10 mouse cellular contexts compared by ENCODE assay signal in genomic region chr9:31290201-31290862, GRCm38 (mm10). TPM values are rescaled to one million over a fixed set of nuclear protein-coding genes. Genes with fewer than 3 reads are reported as not detected.
DNase-seq lines count a peak whose midpoint lies in the region; ATAC-seq lines count a peak whose summit lies in the region.
"Had no signal": no experiment of that assay in that cellular context is flagged by ENCODE, and none has a peak within 500 bp of the region (broad histone marks: within the 10 kb centered on the region; RNA-seq: fewer than 3 reads in every experiment).

No protein-coding gene starts in this region.

- no peak overlapping the region for H3K4me3 ChIP-seq in midbrain, embryonic 11.5 days (ENCODE audit: low read depth, low read length)
- H3K4me3 ChIP-seq: embryonic facial prominence, embryonic 12.5 days had no signal

- H3K27ac ChIP-seq in midbrain, embryonic 11.5 days (ENCODE audit: low read depth, low read length) = no peak overlapping the region
- H3K27ac ChIP-seq: embryonic facial prominence, embryonic 12.5 days; liver, embryonic 14.5 days had no signal

- no peaks in the 10 kb centered on the region for H3K9me3 ChIP-seq in midbrain, embryonic 11.5 days (ENCODE audit: control insufficient read depth, low read length)
- H3K9me3 ChIP-seq: embryonic facial prominence, embryonic 12.5 days had no signal

- no peaks in the 10 kb centered on the region for H3K36me3 ChIP-seq in midbrain, embryonic 11.5 days (ENCODE audit: control insufficient read depth, insufficient read depth, low read length)
- H3K36me3 ChIP-seq: embryonic facial prominence, embryonic 12.5 days had no signal

- ATAC-seq in granulocyte monocyte progenitor cell, adult 5-6 weeks (replicated peaks; ENCODE audit: poor library complexity, severe bottlenecking) = peak; percentile 97
- peak; percentile 61 for ATAC-seq in monocyte, adult 5-6 weeks (replicated peaks; ENCODE audit: insufficient number of reproducible peaks, low FRiP score, low TSS enrichment, poor library complexity, severe bottlenecking)
- no peak for ATAC-seq in midbrain, embryonic 11.5 days (ENCODE audit: low FRiP score)

- intact Hi-C loops in heart, postnatal 14 days (cut with DNase I) = no loop called here

- no peaks in the 10 kb centered on the region for H3K4me1 ChIP-seq in midbrain, embryonic 11.5 days (ENCODE audit: control insufficient read depth, insufficient read depth, low read length)
- H3K4me1 ChIP-seq: embryonic facial prominence, embryonic 12.5 days had no signal

- WGBS in midbrain, embryonic 11.5 days = 89% methylated on average over 14 of the region's 14 CpGs

- no peaks in the 10 kb centered on the region for H3K27me3 ChIP-seq in midbrain, embryonic 11.5 days (ENCODE audit: control insufficient read depth, insufficient read depth, low read length)
- H3K27me3 ChIP-seq: embryonic facial prominence, embryonic 12.5 days had no signal

- H3K4me2 ChIP-seq in midbrain, embryonic 11.5 days = no peak overlapping the region
- H3K4me2 ChIP-seq: embryonic facial prominence, embryonic 12.5 days had no signal

- DNase-seq in gastrocnemius, adult 18-20 months (ENCODE audit: low spot score) = peak; percentile 9
- DNase-seq in gastrocnemius, postnatal 25 days = no peak
- DNase-seq in right cerebral cortex, adult 18-20 months = peak; percentile 27
- no peak for DNase-seq in right cerebral cortex, postnatal 14 days
- DNase-seq in heart, postnatal 14 days = no peak
- DNase-seq in midbrain, embryonic 11.5 days (ENCODE audit: low spot score, missing footprints) = no peak

- no peak overlapping the region for H3K9ac ChIP-seq in midbrain, embryonic 11.5 days (ENCODE audit: low read length)
- H3K9ac ChIP-seq: embryonic facial prominence, embryonic 12.5 days; liver, embryonic 14.5 days had no signal

RNA-seq across cellular contexts. Expression of gene Prdm10, which starts 10.0 kb away (rescaled TPM):
- total RNA-seq in gastrocnemius, adult 18-20 months (2021) = 1 to 10 TPM; 3.7 to 4.1 TPM
- total RNA-seq in gastrocnemius, postnatal 25 days (2021) = 1 to 10 TPM; 3.0 to 3.7 TPM
- total RNA-seq in granulocyte monocyte progenitor cell, adult 5-6 weeks (2014; fragmentation: Nextera tagmentation) = 12.4 and 14.1 TPM in 2 replicates
- total RNA-seq in granulocyte monocyte progenitor cell, adult 5-6 weeks (2017) = 6.4 and 7.3 TPM in 2 replicates
- total RNA-seq in monocyte, adult 5-6 weeks (2017) = 7.1 to 16.9 TPM (median 9.6 TPM) in 3 replicates
- 1 to 10 TPM; 5.4 to 5.5 TPM for total RNA-seq in heart, postnatal 14 days (2021)
- 6.8 and 7.9 TPM in 2 replicates for polyA plus RNA-seq in midbrain, embryonic 11.5 days (2014; fragmentation: Nextera tagmentation; extraction: Ambion mirVana)

Comparison
In these comparisons a context has a peak if more than half of its experiments do, and no peak if none do; other contexts are left out.
1. DNase-seq: peak in gastrocnemius, adult 18-20 months (single experiment) and right cerebral cortex, adult 18-20 months (single experiment); none in gastrocnemius, postnatal 25 days (single experiment), right cerebral cortex, postnatal 14 days (single experiment), heart, postnatal 14 days (0 of 2) and midbrain, embryonic 11.5 days (single experiment).